Mouse (Mus musculus) C2C12 (cell line): ENCODE data around the gene Dcakd.

Experiments
- CEBPB ChIP-seq: IDR thresholded peaks from one replicate; pipeline ENCODE4 v1.6.1; 2011; ENCODE audit warnings: low read depth, mild to moderate bottlenecking, control low read depth, moderate library complexity
- CTCF ChIP-seq: IDR thresholded peaks from one replicate; pipeline ENCODE4 v1.5.1; 2011; ENCODE audit not compliant: control insufficient read depth, insufficient read depth, insufficient read length
- MAX ChIP-seq: IDR thresholded peaks from one replicate; pipeline ENCODE4 v1.6.1; 2011; ENCODE audit warnings: mild to moderate bottlenecking, control low read depth
- MYOD1 ChIP-seq: IDR thresholded peaks from one replicate; pipeline ENCODE4 v1.6.1; 2011; ENCODE audit warnings: low read depth; ENCODE audit not compliant: control insufficient read depth, insufficient read length
- MYOG ChIP-seq: IDR thresholded peaks from one replicate; pipeline ENCODE4 v1.6.1; 2011; ENCODE audit not compliant: control insufficient read depth, insufficient read length; ENCODE audit errors: extremely low read depth
- USF1 ChIP-seq: IDR thresholded peaks from one replicate; pipeline ENCODE4 v1.6.1; 2011; ENCODE audit warnings: low read depth, mild to moderate bottlenecking, control low read depth, moderate library complexity

GRCm38 (mm10) chr11:103009208-103009607, 18.9 kb downstream of the Dcakd start:
- TF ChIP-seq USF1, result no peak
- TF ChIP-seq CTCF, result no peak
- TF ChIP-seq CEBPB, result no peak
- no peak for TF ChIP-seq MAX
- TF ChIP-seq MYOG, result no peak
- TF ChIP-seq MYOD1, result peak; percentile 29
